Mouse (Mus musculus) bone marrow macrophage, adult 2 months (primary cell): Measurements from ENCODE around the gene Immp2l.

Experiments used
- CTCF ChIP-seq: IDR thresholded peaks from 2 replicates; pipeline ENCODE4 v1.5.1; 2012; ENCODE audit warnings: low read depth, mild to moderate bottlenecking, low read length, moderate library complexity
- POLR2A ChIP-seq: IDR thresholded peaks from 2 replicates; pipeline ENCODE4 v1.6.1; 2012; ENCODE audit warnings: mild to moderate bottlenecking, low read depth, low read length, borderline replicate concordance

DNA sequence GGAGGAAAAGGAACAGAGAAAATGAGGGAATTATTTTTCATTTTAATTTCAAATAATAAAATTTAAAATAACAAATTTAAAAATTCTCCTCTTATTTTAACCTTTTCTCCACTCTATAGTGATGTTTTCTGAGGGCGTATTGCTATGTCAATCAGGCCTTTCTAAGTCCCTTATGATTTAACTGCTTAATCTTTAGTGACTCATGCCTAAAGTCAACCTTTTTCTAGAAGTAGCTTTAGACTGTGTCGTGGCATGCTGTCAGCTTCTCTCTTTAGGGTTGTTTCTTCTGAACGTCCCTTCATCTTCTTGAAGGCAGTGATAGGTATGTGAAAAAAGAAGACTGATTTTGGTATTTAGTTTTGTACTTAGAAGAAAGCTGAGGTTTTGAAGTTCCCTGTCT is 214.0 kb downstream of the Immp2l start:
- TF ChIP-seq POLR2A (no peak), CTCF (no peak)
